Mouse (Mus musculus): ENCODE measurements around the gene Ces1e.

DNA sequence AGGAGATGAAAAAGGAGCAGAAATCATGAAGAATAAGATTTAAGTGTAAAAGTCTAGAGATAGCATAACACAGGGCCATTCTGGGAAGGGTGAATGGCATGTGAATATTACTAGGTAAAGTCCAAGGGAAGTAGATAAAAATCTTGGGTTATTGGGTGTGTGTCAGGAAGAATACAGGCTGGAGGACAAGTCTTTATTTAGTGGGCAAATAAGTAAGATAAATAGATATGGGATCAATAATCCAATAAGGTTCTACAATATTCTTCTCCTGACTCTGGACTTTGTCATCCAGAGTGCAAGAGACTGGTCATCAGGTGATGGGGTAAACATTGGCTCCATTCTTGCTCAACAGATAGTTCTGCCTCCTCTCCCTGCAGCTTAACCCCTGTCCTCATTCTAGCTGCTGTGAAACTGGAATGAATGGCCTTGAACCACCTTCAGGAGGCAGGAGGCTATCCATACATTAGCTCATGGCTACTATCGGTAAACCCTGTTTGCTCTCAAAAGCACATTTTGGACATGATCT is 23.0 kb upstream of the Ces1e start:
- TF ChIP-seq CTCF (IDR thresholded peaks at IDR 0.05; ENCODE audit: insufficient read depth, low read depth, low read length) (no peak), POLR2A (IDR thresholded peaks at IDR 0.05; ENCODE audit: insufficient read depth, low read depth, low read length) (no peak)
